11 mouse cellular contexts compared by ENCODE assay signal in the genomic region with DNA sequence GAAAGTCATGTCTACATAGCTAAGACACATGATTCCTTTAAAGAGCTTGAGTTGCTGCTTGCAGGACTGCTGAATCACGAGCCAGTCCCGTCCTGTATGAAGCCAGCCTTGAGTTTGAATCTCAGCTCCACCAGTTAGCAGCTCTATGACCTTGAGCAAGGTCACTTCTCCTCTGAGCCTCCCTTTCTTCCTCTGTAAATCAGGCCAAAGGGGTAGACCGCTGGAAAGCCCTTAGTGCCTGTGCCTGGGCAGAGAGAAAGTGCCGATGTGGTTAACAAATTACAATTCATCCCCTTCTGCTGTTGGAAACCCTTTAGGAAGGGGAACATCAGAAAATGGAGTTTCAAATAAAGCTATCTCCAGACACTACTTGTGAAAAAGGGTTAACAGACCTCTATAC. TPM values are rescaled to one million over a fixed set of nuclear protein-coding genes. Genes with fewer than 3 reads are reported as not detected.
DNase-seq lines count a peak whose midpoint lies in the region; ATAC-seq lines count a peak whose summit lies in the region.
"Had no signal": no experiment of that assay in that cellular context is flagged by ENCODE, and none has a peak within 500 bp of the region (broad histone marks: within the 10 kb centered on the region; RNA-seq: fewer than 3 reads in every experiment).

No protein-coding gene starts in this region.

- intact Hi-C loops in left cerebral cortex, postnatal 36 days (cut with DNase I): no loop called here

- H3K27ac ChIP-seq in heart, embryonic 11.5 days (ENCODE audit: low read depth, low read length): no peak overlapping the region
- H3K27ac ChIP-seq in forebrain, embryonic 15.5 days (replicated peaks): peak overlapping the region; percentile 84
- peak overlapping the region; percentile 94 for H3K27ac ChIP-seq in midbrain, embryonic 16.5 days (ENCODE audit: low read length)
- H3K27ac ChIP-seq: lung, embryonic 15.5 days had no signal

- H3K9ac ChIP-seq in heart, embryonic 11.5 days (ENCODE audit: low read depth, low read length): no peak overlapping the region
- peak overlapping the region; percentile 93 for H3K9ac ChIP-seq in forebrain, embryonic 15.5 days (replicated peaks)
- peak overlapping the region; percentile 92 for H3K9ac ChIP-seq in midbrain, embryonic 16.5 days (ENCODE audit: low read depth, low read length)
- H3K9ac ChIP-seq: lung, embryonic 15.5 days had no signal

- no peaks in the 10 kb centered on the region for H3K36me3 ChIP-seq in heart, embryonic 11.5 days (ENCODE audit: control insufficient read depth, insufficient read depth, low read length)
- H3K36me3 ChIP-seq in forebrain, embryonic 15.5 days: no peaks in the 10 kb centered on the region
- no peaks in the 10 kb centered on the region for H3K36me3 ChIP-seq in midbrain, embryonic 16.5 days (ENCODE audit: control insufficient read depth, insufficient read depth, low read length)
- H3K36me3 ChIP-seq: lung, embryonic 15.5 days had no signal

- peak overlapping the region; percentile 58 for H3K4me2 ChIP-seq in heart, embryonic 11.5 days
- peak overlapping the region; percentile 67 for H3K4me2 ChIP-seq in forebrain, embryonic 15.5 days (replicated peaks)
- H3K4me2 ChIP-seq in midbrain, embryonic 16.5 days (ENCODE audit: low read length): peak overlapping the region; percentile 91

- no peak overlapping the region; the same call in 1 of the 2 replicates for H3K4me3 ChIP-seq in heart, embryonic 11.5 days (ENCODE audit: low read depth, low read length)
- peak overlapping the region; percentile 99 for H3K4me3 ChIP-seq in forebrain, embryonic 15.5 days
- H3K4me3 ChIP-seq in midbrain, embryonic 16.5 days (ENCODE audit: low read depth, low read length): peak overlapping the region; percentile 79

- 39% methylated on average over 4 of the region's 4 CpGs for WGBS in heart, embryonic 11.5 days (ENCODE audit: insufficient replicate concordance)
- WGBS in forebrain, embryonic 15.5 days: 34% methylated on average over 4 of the region's 4 CpGs
- 28% methylated on average over 4 of the region's 4 CpGs for WGBS in midbrain, embryonic 16.5 days

- peaks cover 20% of the 10 kb centered on the region for H3K27me3 ChIP-seq in heart, embryonic 11.5 days (ENCODE audit: control insufficient read depth, insufficient read depth, low read length)
- no peaks in the 10 kb centered on the region for H3K27me3 ChIP-seq in forebrain, embryonic 15.5 days
- no peaks in the 10 kb centered on the region for H3K27me3 ChIP-seq in midbrain, embryonic 16.5 days (ENCODE audit: control insufficient read depth, insufficient read depth, low read depth, low read length)

- ATAC-seq in heart, embryonic 11.5 days (replicated peaks; ENCODE audit: insufficient number of reproducible peaks, low FRiP score, low TSS enrichment): no peak
- ATAC-seq in forebrain, embryonic 15.5 days (replicated peaks): no peak
- 0 out of 2 replicates have a peak, but pooled peaks have one; percentile 27 for ATAC-seq in midbrain, embryonic 16.5 days
- ATAC-seq: CD4-positive, CD25-positive, alpha-beta regulatory T cell, adult 4 months had no signal

- H3K4me1 ChIP-seq in heart, embryonic 11.5 days (ENCODE audit: control insufficient read depth, insufficient read depth, low read length): peaks cover 7% of the 10 kb centered on the region; the same call in 1 of the 2 replicates
- peaks cover 27% of the 10 kb centered on the region for H3K4me1 ChIP-seq in forebrain, embryonic 15.5 days
- H3K4me1 ChIP-seq in midbrain, embryonic 16.5 days (ENCODE audit: control insufficient read depth, insufficient read depth, low read length): peaks cover 31% of the 10 kb centered on the region

- H3K9me3 ChIP-seq in heart, embryonic 11.5 days (replicated peaks; ENCODE audit: control insufficient read depth, low read length): no peaks in the 10 kb centered on the region
- H3K9me3 ChIP-seq in forebrain, embryonic 15.5 days: no peaks in the 10 kb centered on the region
- H3K9me3 ChIP-seq in midbrain, embryonic 16.5 days (replicated peaks; ENCODE audit: control insufficient read depth, low read length, poor library complexity, severe bottlenecking): no peaks in the 10 kb centered on the region
- H3K9me3 ChIP-seq: lung, embryonic 15.5 days had no signal

- no peak for DNase-seq in heart, postnatal 4 days
- DNase-seq in ZHBTc4 (ENCODE audit: low read depth, low spot score): peak; percentile 34
- DNase-seq in thymus, postnatal 4 days: no peak
- DNase-seq in left cerebral cortex, postnatal 36 days (ENCODE audit: low spot score in 2 of 2): no peak
- DNase-seq in ovary, adult 18-20 months (ENCODE audit: low spot score): no peak

RNA-seq across cellular contexts. Expression of gene Gdap1l1, which starts 0.5 kb away (rescaled TPM):
- 0.31 and 0.64 TPM in 2 replicates for polyA plus RNA-seq in heart, embryonic 11.5 days (2014; fragmentation: Nextera tagmentation; extraction: Ambion mirVana)
- total RNA-seq in heart, postnatal 4 days (2021): not detected
- 111 and 112 TPM in 2 replicates for polyA plus RNA-seq in forebrain, embryonic 15.5 days (2015; fragmentation: Nextera tagmentation; extraction: Ambion mirVana)
- 145 and 148 TPM in 2 replicates for polyA plus RNA-seq in midbrain, embryonic 16.5 days (2015; fragmentation: Nextera tagmentation; extraction: Ambion mirVana)
- 10 to 100 TPM; 72.6 to 73.9 TPM for total RNA-seq in left cerebral cortex, postnatal 36 days (2021)
- polyA plus RNA-seq: CD4-positive, CD25-positive, alpha-beta regulatory T cell, adult 4 months had no signal

RNA-seq across cellular contexts. Expression of gene Oser1, which starts 13.3 kb away (rescaled TPM):
- 60.8 and 64.1 TPM in 2 replicates for polyA plus RNA-seq in heart, embryonic 11.5 days (2014; fragmentation: Nextera tagmentation; extraction: Ambion mirVana)
- total RNA-seq in heart, postnatal 4 days (2021): 10 to 100 TPM; 21.6 to 24.2 TPM
- polyA plus RNA-seq in forebrain, embryonic 15.5 days (2015; fragmentation: Nextera tagmentation; extraction: Ambion mirVana): 75.4 and 79.1 TPM in 2 replicates
- polyA plus RNA-seq in midbrain, embryonic 16.5 days (2015; fragmentation: Nextera tagmentation; extraction: Ambion mirVana): 75.8 and 80.0 TPM in 2 replicates
- total RNA-seq in left cerebral cortex, postnatal 36 days (2021): 10 to 100 TPM; 24.3 to 25.0 TPM

RNA-seq across cellular contexts. Expression of gene Fitm2, which starts 34.6 kb away (rescaled TPM):
- 11.6 and 14.6 TPM in 2 replicates for polyA plus RNA-seq in heart, embryonic 11.5 days (2014; fragmentation: Nextera tagmentation; extraction: Ambion mirVana)
- 10 to 100 TPM; 27.8 to 28.1 TPM for total RNA-seq in heart, postnatal 4 days (2021)
- polyA plus RNA-seq in forebrain, embryonic 15.5 days (2015; fragmentation: Nextera tagmentation; extraction: Ambion mirVana): 11.4 and 12.3 TPM in 2 replicates
- 16.9 and 17.5 TPM in 2 replicates for polyA plus RNA-seq in midbrain, embryonic 16.5 days (2015; fragmentation: Nextera tagmentation; extraction: Ambion mirVana)
- 10 to 100 TPM; 18.8 to 19.3 TPM for total RNA-seq in left cerebral cortex, postnatal 36 days (2021)

RNA-seq across cellular contexts. Expression of gene Jph2, which starts 40.0 kb away (rescaled TPM):
- 19.5 and 22.7 TPM in 2 replicates for polyA plus RNA-seq in heart, embryonic 11.5 days (2014; fragmentation: Nextera tagmentation; extraction: Ambion mirVana)
- 100 to 1,000 TPM; 366 to 416 TPM for total RNA-seq in heart, postnatal 4 days (2021)
- polyA plus RNA-seq in forebrain, embryonic 15.5 days (2015; fragmentation: Nextera tagmentation; extraction: Ambion mirVana): 0.22 and 0.25 TPM in 2 replicates
- polyA plus RNA-seq in midbrain, embryonic 16.5 days (2015; fragmentation: Nextera tagmentation; extraction: Ambion mirVana): 0.82 and 1.1 TPM in 2 replicates
- total RNA-seq in left cerebral cortex, postnatal 36 days (2021): under 1 TPM; 0.49 to 0.59 TPM
- polyA plus RNA-seq: CD4-positive, CD25-positive, alpha-beta regulatory T cell, adult 4 months had no signal

RNA-seq across cellular contexts. Expression of gene R3hdml, which starts 54.3 kb away (rescaled TPM):
- 0.27 TPM in 1 of 2 replicates, not detected in the other for polyA plus RNA-seq in heart, embryonic 11.5 days (2014; fragmentation: Nextera tagmentation; extraction: Ambion mirVana)
- not detected for total RNA-seq in heart, postnatal 4 days (2021)
- polyA plus RNA-seq in forebrain, embryonic 15.5 days (2015; fragmentation: Nextera tagmentation; extraction: Ambion mirVana): not detected in 2 replicates
- 0.39 TPM in 1 of 2 replicates, not detected in the other for polyA plus RNA-seq in midbrain, embryonic 16.5 days (2015; fragmentation: Nextera tagmentation; extraction: Ambion mirVana)
- not detected for total RNA-seq in left cerebral cortex, postnatal 36 days (2021)
- total RNA-seq: gastrocnemius, adult 8-10 months had no signal
- polyA plus RNA-seq: CD4-positive, CD25-positive, alpha-beta regulatory T cell, adult 4 months had no signal

Comparison
In these comparisons a context has a peak if more than half of its experiments do, and no peak if none do; other contexts are left out.
1. RNA of gene Gdap1l1, which starts 0.5 kb away (polyA plus RNA-seq): 145 to 148 TPM in midbrain, embryonic 16.5 days and 111 to 112 TPM in forebrain, embryonic 15.5 days; 0.31 to 0.64 TPM in heart, embryonic 11.5 days; every median in the first group is over 10 times any median in the second.
2. Peak in every context shown above with its lines, with median percentiles within 50 percentile points of each other: H3K4me2 ChIP-seq.